Mouse (Mus musculus) heart, embryonic 16.5 days (tissue): ENCODE results near the gene Phf21a. TPM values are rescaled to one million over a fixed set of nuclear protein-coding genes. Genes with fewer than 3 reads are reported as not detected.

Source experiments
- ATAC-seq: fragments of 200-750 bp; cut with Nextera tagmentation; replicated peaks from 2 replicates; pipeline ENCODE4 v1.8.0; 2017; ENCODE audit warnings: moderate number of reproducible peaks; ENCODE audit not compliant: insufficient read depth, low FRiP score; ENCODE audit errors: extremely low read depth
- H3K27ac ChIP-seq: fragments of 300-500 bp; sonication (generic); 2 replicates; pipeline ENCODE4 v1.5.1; 2014; ENCODE audit warnings: mild to moderate bottlenecking, low read length, control low read depth, moderate library complexity
- H3K27me3 ChIP-seq: fragments of 300-500 bp; sonication (generic); 2 replicates; pipeline ENCODE4 v1.6.1; 2014; ENCODE audit warnings: low read length, mixed read lengths; ENCODE audit not compliant: control insufficient read depth, insufficient read depth
- H3K36me3 ChIP-seq: fragments of 300-500 bp; sonication (generic); 2 replicates; pipeline ENCODE4 v1.6.1; 2014; ENCODE audit not compliant: control insufficient read depth, insufficient read depth
- H3K4me1 ChIP-seq: fragments of 300-500 bp; sonication (generic); 2 replicates; pipeline ENCODE4 v1.6.1; 2014; ENCODE audit warnings: low read length, mixed read lengths; ENCODE audit not compliant: control insufficient read depth, insufficient read depth
- H3K4me2 ChIP-seq: fragments of 300-500 bp; sonication (generic); 2 replicates; pipeline ENCODE4 v1.6.1; 2014; ENCODE audit warnings: low read depth, mild to moderate bottlenecking, control low read depth, low read length
- H3K4me3 ChIP-seq: fragments of 300-500 bp; sonication (generic); 2 replicates; pipeline ENCODE4 v1.5.1; 2014; ENCODE audit warnings: mild to moderate bottlenecking, control low read depth, low read length
- H3K9ac ChIP-seq: fragments of 300-500 bp; sonication (generic); 2 replicates; pipeline ENCODE4 v1.6.1; 2014; ENCODE audit warnings: low read length, control low read depth
- H3K9me3 ChIP-seq: fragments of 300-500 bp; sonication (generic); replicated peaks from 2 replicates; pipeline ENCODE4 v1.6.1; 2016; ENCODE audit warnings: low read length; ENCODE audit not compliant: control insufficient read depth
- whole genome bisulfite sequencing: fragments of 180-500 bp; shearing (Covaris S2); extraction: QIAGEN DNeasy Blood & Tissue Kit; methylation state at CpG from one replicate; pipeline ENCODE4 v1.1.7; 2014; 5-methylcytosine and 5-hydroxymethylcytosine counted together
- polyA plus RNA-seq: library from polyadenylated mRNA; unstranded; fragments of >200 nt; fragmentation: Nextera tagmentation; extraction: Ambion mirVana; gene quantifications from 2 replicates; pipeline ENCODE4 v1.2.1, GENCODE M21; 2015

Gene Phf21a
- polyA plus RNA-seq, 1 experiment from 2014 or later = 17.1 TPM

- Histone ChIP-seq H3K9ac (no peak overlapping the region), H3K36me3 (no peaks in the 10 kb centered on the region), H3K4me2 (no peak overlapping the region), H3K4me3 (no peak overlapping the region), H3K27me3 (no peaks in the 10 kb centered on the region), H3K9me3 (no peaks in the 10 kb centered on the region), H3K4me1 (peaks cover 21% of the 10 kb centered on the region), H3K27ac (no peak overlapping the region)
- 37% methylated on average over 5 of the region's 5 CpGs for WGBS
- no peak for ATAC-seq
Observed at GRCm38 (mm10) chr2:92190960-92191359, 98.0 kb downstream of the Phf21a start.

GRCm38 (mm10) chr2:92191826-92192581 lies 99.1 kb downstream of the Phf21a start:
- WGBS = 72% methylated on average over 5 of the region's 5 CpGs
- Histone ChIP-seq H3K27me3 (no peaks in the 10 kb centered on the region), H3K4me2 (no peak overlapping the region), H3K9me3 (no peaks in the 10 kb centered on the region), H3K9ac (no peak overlapping the region), H3K27ac (no peak overlapping the region), H3K36me3 (no peaks in the 10 kb centered on the region), H3K4me1 (peaks cover 15% of the 10 kb centered on the region), H3K4me3 (no peak overlapping the region)
- 0 out of 2 replicates have a peak, but pooled peaks have one; percentile 60 for ATAC-seq

- H3K4me1 ChIP-seq = peaks cover 18% of the 10 kb centered on the region
- H3K9me3 ChIP-seq = no peaks in the 10 kb centered on the region
- no peak overlapping the region for H3K27ac ChIP-seq
- no peak overlapping the region for H3K4me3 ChIP-seq
- H3K27me3 ChIP-seq = no peaks in the 10 kb centered on the region
- ATAC-seq = no peak
- H3K9ac ChIP-seq = no peak overlapping the region
- H3K4me2 ChIP-seq = no peak overlapping the region
- H3K36me3 ChIP-seq = no peaks in the 10 kb centered on the region
- WGBS = 42% methylated on average over 6 of the region's 6 CpGs
Observed at GRCm38 (mm10) chr2:92198126-92198525, 105.2 kb downstream of the Phf21a start.

GRCm38 (mm10) chr2:92198747-92199146 lies 105.8 kb downstream of the Phf21a start:
- H3K36me3 ChIP-seq = no peaks in the 10 kb centered on the region
- no peak for ATAC-seq
- H3K4me1 ChIP-seq = peaks cover 18% of the 10 kb centered on the region
- 82% methylated on average over 7 of the region's 7 CpGs for WGBS
- H3K27ac ChIP-seq = no peak overlapping the region
- no peak overlapping the region for H3K4me2 ChIP-seq
- no peak overlapping the region for H3K9ac ChIP-seq
- no peak overlapping the region for H3K4me3 ChIP-seq
- no peaks in the 10 kb centered on the region for H3K27me3 ChIP-seq
- no peaks in the 10 kb centered on the region for H3K9me3 ChIP-seq

- no peak overlapping the region for H3K4me2 ChIP-seq
- no peak overlapping the region for H3K4me3 ChIP-seq
- no peak for ATAC-seq
- H3K36me3 ChIP-seq = no peaks in the 10 kb centered on the region
- 63% methylated on average over 10 of the region's 10 CpGs for WGBS
- no peaks in the 10 kb centered on the region for H3K9me3 ChIP-seq
- peaks cover 18% of the 10 kb centered on the region for H3K4me1 ChIP-seq
- H3K9ac ChIP-seq = no peak overlapping the region
- no peaks in the 10 kb centered on the region for H3K27me3 ChIP-seq
- H3K27ac ChIP-seq = no peak overlapping the region
Observed at GRCm38 (mm10) chr2:92199562-92200286, 106.8 kb downstream of the Phf21a start.

GRCm38 (mm10) chr2:92202319-92203040 lies 109.6 kb downstream of the Phf21a start:
- Histone ChIP-seq H3K36me3 (no peaks in the 10 kb centered on the region), H3K27ac (no peak overlapping the region), H3K4me2 (no peak overlapping the region), H3K27me3 (no peaks in the 10 kb centered on the region), H3K4me1 (peaks cover 18% of the 10 kb centered on the region), H3K9ac (no peak overlapping the region), H3K4me3 (no peak overlapping the region), H3K9me3 (no peaks in the 10 kb centered on the region)
- ATAC-seq = no peak
- 34% methylated on average over 4 of the region's 4 CpGs for WGBS

GRCm38 (mm10) chr2:92205010-92205639 lies 112.2 kb downstream of the Phf21a start:
- peaks cover 9% of the 10 kb centered on the region for H3K4me1 ChIP-seq
- no peak overlapping the region for H3K27ac ChIP-seq
- H3K9me3 ChIP-seq = no peaks in the 10 kb centered on the region
- H3K27me3 ChIP-seq = no peaks in the 10 kb centered on the region
- no peak for ATAC-seq
- no peak overlapping the region for H3K4me2 ChIP-seq
- no peak overlapping the region for H3K4me3 ChIP-seq
- no peak overlapping the region for H3K9ac ChIP-seq
- 82% methylated on average over 5 of the region's 5 CpGs for WGBS
- H3K36me3 ChIP-seq = no peaks in the 10 kb centered on the region

DNA sequence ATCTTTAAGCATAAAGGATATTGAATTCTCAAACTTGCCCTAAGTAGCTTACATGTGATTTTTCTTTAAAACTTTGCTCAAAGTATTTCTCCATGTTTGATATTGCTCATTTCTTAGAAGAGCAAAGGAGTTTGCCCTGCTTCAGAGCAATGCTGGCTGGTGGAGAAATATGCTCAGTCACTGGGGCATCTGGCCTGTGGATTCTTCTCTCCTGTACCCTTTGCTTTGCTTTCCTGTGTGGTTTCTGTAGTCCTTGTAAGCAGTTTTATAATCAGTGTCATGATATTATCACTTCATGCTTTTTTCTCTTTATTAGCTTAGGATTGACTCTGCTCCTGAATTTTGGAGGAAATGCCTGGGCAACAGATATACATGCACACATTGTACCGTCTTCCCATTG lies 117.5 kb downstream of the Phf21a start:
- ATAC-seq = no peak
- 93% methylated on average over 1 of the region's 1 CpGs for WGBS
- no peak overlapping the region for H3K4me2 ChIP-seq
- H3K4me3 ChIP-seq = no peak overlapping the region
- no peak overlapping the region for H3K27ac ChIP-seq
- H3K9ac ChIP-seq = no peak overlapping the region
- no peaks in the 10 kb centered on the region for H3K9me3 ChIP-seq
- no peaks in the 10 kb centered on the region for H3K27me3 ChIP-seq
- H3K4me1 ChIP-seq = no peaks in the 10 kb centered on the region; the same call in 1 of the 2 replicates
- no peaks in the 10 kb centered on the region for H3K36me3 ChIP-seq
